Mouse (Mus musculus) lung, postnatal 0 days (tissue): ENCODE measurements around the gene Cadm2. TPM values are rescaled to one million over a fixed set of nuclear protein-coding genes. Genes with fewer than 3 reads are reported as not detected.

Source experiments
- ATAC-seq: fragments of 200-750 bp; cut with Nextera tagmentation; 2 replicates; pipeline ENCODE4 v1.8.0; 2017; ENCODE audit warnings: moderate library complexity
- DNase-seq: peaks from one replicate; pipeline ENCODE4 v3.0.0-alpha.2; 2016; ENCODE audit warnings: low spot score
- H3K27ac ChIP-seq: fragments of 300-500 bp; sonication (generic); 2 replicates; pipeline ENCODE4 v1.5.1; 2014; ENCODE audit warnings: antibody characterized with exemption, mild to moderate bottlenecking, low read length, mixed read lengths
- H3K27me3 ChIP-seq: fragments of 300-500 bp; sonication (generic); replicated peaks from 2 replicates; pipeline ENCODE4 v1.6.1; 2014; ENCODE audit warnings: low read length, mixed read lengths; ENCODE audit not compliant: insufficient read depth
- H3K36me3 ChIP-seq: fragments of 300-500 bp; sonication (generic); 2 replicates; pipeline ENCODE4 v1.6.1; 2014; ENCODE audit warnings: low read length, mixed read lengths; ENCODE audit not compliant: insufficient read depth
- H3K4me1 ChIP-seq: fragments of 300-500 bp; sonication (generic); 2 replicates; pipeline ENCODE4 v1.6.1; 2014; ENCODE audit warnings: antibody characterized with exemption, low read depth, low read length, mixed read lengths; ENCODE audit not compliant: insufficient read depth
- H3K4me2 ChIP-seq: fragments of 300-500 bp; sonication (generic); replicated peaks from 2 replicates; pipeline ENCODE4 v1.6.1; 2014; ENCODE audit warnings: low read depth, mild to moderate bottlenecking, low read length, moderate library complexity, mixed read lengths
- H3K4me3 ChIP-seq: fragments of 300-500 bp; sonication (generic); 2 replicates; pipeline ENCODE4 v1.5.1; 2014; ENCODE audit warnings: low read depth, low read length
- H3K9ac ChIP-seq: fragments of 300-500 bp; sonication (generic); replicated peaks from 2 replicates; pipeline ENCODE4 v1.6.1; 2014; ENCODE audit warnings: low read depth, mild to moderate bottlenecking
- H3K9me3 ChIP-seq: fragments of 300-500 bp; sonication (generic); 2 replicates; pipeline ENCODE4 v1.6.1; 2016; ENCODE audit warnings: low read length, mixed read lengths
- CTCF ChIP-seq: IDR thresholded peaks from 2 replicates; pipeline ENCODE4 v1.5.1; 2016; ENCODE audit warnings: antibody characterized with exemption, mild to moderate bottlenecking
- EP300 ChIP-seq: IDR thresholded peaks from 2 replicates; pipeline ENCODE4 v1.6.1; 2016; ENCODE audit warnings: antibody characterized with exemption, mild to moderate bottlenecking, control low read depth
- whole genome bisulfite sequencing: fragments of 180-500 bp; shearing (Covaris S2); extraction: QIAGEN DNeasy Blood & Tissue Kit; methylation state at CpG from one replicate; pipeline ENCODE4 v1.1.7; 2014; 5-methylcytosine and 5-hydroxymethylcytosine counted together
- polyA plus RNA-seq: library from polyadenylated mRNA; unstranded; fragments of >200 nt; fragmentation: Nextera tagmentation; extraction: Ambion mirVana; gene quantifications from 2 replicates; pipeline ENCODE4 v1.2.1, GENCODE M21; 2015

Gene Cadm2
- polyA plus RNA-seq, 1 experiment from 2014 or later: 0.24 TPM

GRCm38 (mm10) chr16:67122532-67122931, 498.2 kb downstream of the Cadm2 start:
- 55% methylated on average over 5 of the region's 5 CpGs for WGBS
- H3K36me3 ChIP-seq: no peaks in the 10 kb centered on the region
- H3K4me1 ChIP-seq: no peaks in the 10 kb centered on the region
- ATAC-seq (no peak), DNase-seq (no peak)
- no peak overlapping the region for H3K9ac ChIP-seq
- no peak overlapping the region for H3K4me2 ChIP-seq
- H3K4me3 ChIP-seq: no peak overlapping the region
- no peaks in the 10 kb centered on the region for H3K27me3 ChIP-seq
- no peaks in the 10 kb centered on the region for H3K9me3 ChIP-seq
- TF ChIP-seq CTCF (no peak), EP300 (no peak)
- no peak overlapping the region for H3K27ac ChIP-seq

DNA sequence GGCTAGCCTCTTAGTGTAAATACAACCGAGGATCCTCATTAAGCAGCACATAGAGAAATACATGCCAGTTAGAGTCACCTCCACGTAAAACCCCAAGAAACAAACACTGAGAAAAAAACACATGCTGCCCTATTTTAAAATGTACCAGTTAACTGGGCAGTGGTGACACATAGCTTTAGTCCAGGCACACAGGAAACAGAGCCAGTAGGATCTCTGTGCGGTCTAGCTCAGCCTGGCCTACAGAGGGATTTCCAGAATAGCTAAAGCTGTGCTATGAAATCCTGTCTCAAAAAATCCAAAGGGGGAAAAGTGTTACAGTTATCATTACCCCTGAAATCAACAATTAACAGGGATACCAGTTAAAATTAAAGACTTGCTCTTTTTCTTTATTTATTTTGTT, 498.9 kb downstream of the Cadm2 start:
- Histone ChIP-seq H3K4me3 (no peak overlapping the region), H3K9ac (no peak overlapping the region), H3K36me3 (no peaks in the 10 kb centered on the region), H3K4me2 (no peak overlapping the region), H3K9me3 (no peaks in the 10 kb centered on the region), H3K4me1 (no peaks in the 10 kb centered on the region), H3K27me3 (no peaks in the 10 kb centered on the region), H3K27ac (no peak overlapping the region)
- ATAC-seq (no peak), DNase-seq (no peak)
- whole genome bisulfite sequencing: 76% methylated on average over 3 of the region's 3 CpGs
- TF ChIP-seq CTCF: no peak
- TF ChIP-seq EP300: no peak

DNA sequence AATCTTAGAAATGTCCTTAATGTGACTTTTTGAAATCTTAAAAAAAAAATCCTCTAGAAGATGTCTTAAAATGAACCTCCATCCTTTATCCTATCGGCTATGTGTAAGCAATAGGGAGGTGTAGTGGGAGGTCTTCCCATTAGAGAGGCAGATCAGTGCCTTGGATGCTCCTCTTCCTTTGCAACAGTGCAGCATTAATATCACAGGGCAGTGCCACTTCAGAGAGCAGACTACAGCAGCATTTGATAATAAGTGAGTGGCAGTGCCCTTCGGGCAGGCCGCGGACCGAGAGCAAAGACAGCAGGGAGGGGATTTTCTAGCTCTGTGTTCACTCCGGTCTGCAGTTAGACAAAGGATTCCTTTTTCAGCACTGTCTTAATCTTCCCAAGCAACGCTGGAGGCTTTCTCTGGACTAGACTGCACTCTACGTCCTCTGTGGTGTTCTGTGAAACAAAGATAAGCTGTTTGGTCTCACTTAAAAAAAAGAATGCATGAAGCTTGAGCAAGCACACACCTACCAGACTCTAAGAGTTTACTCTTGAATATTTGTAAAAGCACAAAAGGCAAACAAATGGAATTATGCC, 514.1 kb downstream of the Cadm2 start:
- TF ChIP-seq EP300 (no peak), CTCF (no peak)
- no peak overlapping the region for H3K9ac ChIP-seq
- H3K27ac ChIP-seq: no peak overlapping the region
- 60% methylated on average over 8 of the region's 8 CpGs for WGBS
- H3K36me3 ChIP-seq: no peaks in the 10 kb centered on the region
- no peaks in the 10 kb centered on the region for H3K9me3 ChIP-seq
- ATAC-seq (no peak), DNase-seq (no peak)
- H3K4me2 ChIP-seq: no peak overlapping the region
- no peaks in the 10 kb centered on the region for H3K4me1 ChIP-seq
- no peak overlapping the region for H3K4me3 ChIP-seq
- H3K27me3 ChIP-seq: no peaks in the 10 kb centered on the region

- H3K27me3 ChIP-seq: no peaks in the 10 kb centered on the region
- H3K4me2 ChIP-seq: no peak overlapping the region
- H3K36me3 ChIP-seq: no peaks in the 10 kb centered on the region
- TF ChIP-seq EP300 (no peak), CTCF (no peak)
- H3K9me3 ChIP-seq: no peaks in the 10 kb centered on the region
- no peak overlapping the region for H3K27ac ChIP-seq
- no peaks in the 10 kb centered on the region for H3K4me1 ChIP-seq
- no peak overlapping the region for H3K9ac ChIP-seq
- H3K4me3 ChIP-seq: no peak overlapping the region
- DNase-seq (no peak), ATAC-seq (no peak)
- 49% methylated on average over 6 of the region's 6 CpGs for WGBS
These were observed 524.0 kb downstream of the Cadm2 start for GRCm38 (mm10) chr16:67096706-67097105.

GRCm38 (mm10) chr16:67095916-67096315, 524.8 kb downstream of the Cadm2 start:
- Histone ChIP-seq H3K4me3 (no peak overlapping the region), H3K36me3 (no peaks in the 10 kb centered on the region), H3K27ac (no peak overlapping the region), H3K9me3 (no peaks in the 10 kb centered on the region), H3K4me2 (no peak overlapping the region), H3K27me3 (no peaks in the 10 kb centered on the region), H3K4me1 (no peaks in the 10 kb centered on the region), H3K9ac (no peak overlapping the region)
- 70% methylated on average over 4 of the region's 4 CpGs for WGBS
- ATAC-seq (no peak), DNase-seq (no peak)
- no peak for TF ChIP-seq EP300
- no peak for TF ChIP-seq CTCF

DNA sequence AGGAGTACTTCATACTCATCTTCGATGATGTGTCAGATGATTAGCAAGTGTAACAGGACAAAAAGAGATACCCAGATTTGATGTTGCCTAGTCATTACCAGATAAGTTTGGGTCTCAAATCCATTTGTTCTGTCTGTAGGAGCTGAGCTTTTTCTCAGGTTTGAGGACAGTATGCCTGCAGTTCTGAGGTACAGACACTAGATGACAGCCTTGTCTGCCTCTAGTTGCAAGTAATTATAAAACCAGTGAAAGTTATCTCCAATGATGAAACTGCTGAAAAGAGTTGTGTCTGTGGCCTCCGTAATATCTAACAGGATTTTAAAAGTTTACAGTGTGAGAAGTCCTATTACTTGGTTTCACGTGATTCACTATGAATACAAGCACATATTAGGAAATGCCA, 531.0 kb downstream of the Cadm2 start:
- TF ChIP-seq CTCF: peak; percentile 57
- TF ChIP-seq EP300: no peak
- H3K27ac ChIP-seq: no peak overlapping the region
- no peaks in the 10 kb centered on the region for H3K9me3 ChIP-seq
- ATAC-seq (no peak), DNase-seq (peak; percentile 7)
- H3K4me3 ChIP-seq: no peak overlapping the region
- WGBS: 49% methylated on average over 3 of the region's 3 CpGs
- no peaks in the 10 kb centered on the region for H3K4me1 ChIP-seq
- H3K36me3 ChIP-seq: no peaks in the 10 kb centered on the region
- H3K9ac ChIP-seq: no peak overlapping the region
- no peaks in the 10 kb centered on the region for H3K27me3 ChIP-seq
- no peak overlapping the region for H3K4me2 ChIP-seq

DNA sequence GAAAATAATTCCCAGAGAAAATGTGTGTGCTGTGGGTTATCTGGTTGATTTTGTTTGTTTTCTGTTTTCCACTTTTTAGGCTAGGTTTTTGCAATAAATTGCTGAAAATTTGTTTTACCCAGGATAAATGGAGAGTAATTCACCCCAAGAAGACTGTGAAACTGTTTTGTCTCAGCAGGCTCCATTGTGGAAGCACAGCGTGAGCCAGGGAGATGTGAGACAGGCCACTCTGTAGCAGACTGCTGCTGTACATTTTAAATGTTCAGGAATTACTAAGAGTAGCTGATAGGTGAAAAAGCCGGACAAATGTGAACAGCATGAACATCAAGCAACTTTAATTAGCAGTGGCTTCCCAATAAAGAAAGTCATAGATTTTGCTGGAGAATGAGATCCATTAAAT, 541.4 kb downstream of the Cadm2 start:
- H3K27ac ChIP-seq: no peak overlapping the region
- DNase-seq: no peak
- H3K27me3 ChIP-seq: no peaks in the 10 kb centered on the region
- H3K4me2 ChIP-seq: no peak overlapping the region
- 73% methylated on average over 2 of the region's 2 CpGs for WGBS
- H3K9me3 ChIP-seq: no peaks in the 10 kb centered on the region
- TF ChIP-seq CTCF: no peak
- no peak for TF ChIP-seq EP300
- ATAC-seq: no peak
- H3K36me3 ChIP-seq: no peaks in the 10 kb centered on the region
- H3K9ac ChIP-seq: no peak overlapping the region
- H3K4me3 ChIP-seq: no peak overlapping the region
- no peaks in the 10 kb centered on the region for H3K4me1 ChIP-seq
